Mouse (Mus musculus): ENCODE results near the gene Dync1i2.

- no peak for TF ChIP-seq POLR2A (IDR thresholded peaks at IDR 0.05; ENCODE audit: insufficient read length, low read depth)
- TF ChIP-seq MYOG (IDR thresholded peaks at IDR 0.05; ENCODE audit: control insufficient read depth in 1 of 3, insufficient read depth in 1 of 3, insufficient read length in 2 of 3, low read depth in 2 of 3): no peak
- TF ChIP-seq MYOD1 (IDR thresholded peaks at IDR 0.05; ENCODE audit: control insufficient read depth in 1 of 3, insufficient read length in 2 of 3, low read depth in 2 of 3): no peak
- TF ChIP-seq TCF12 (IDR thresholded peaks at IDR 0.05; ENCODE audit: insufficient read depth, poor library complexity, severe bottlenecking): no peak
- TF ChIP-seq SRF (IDR thresholded peaks at IDR 0.05; ENCODE audit: control insufficient read depth, insufficient read length, low read depth): no peak
- TF ChIP-seq E2F4 (IDR thresholded peaks at IDR 0.05; ENCODE audit: insufficient read depth): no peak
- TF ChIP-seq MAX (IDR thresholded peaks at IDR 0.05; ENCODE audit: low read depth): no peak
- no peak for TF ChIP-seq USF1 (IDR thresholded peaks at IDR 0.05; ENCODE audit: low read depth)
- TF ChIP-seq POLR2AphosphoS2 (IDR thresholded peaks at IDR 0.05; ENCODE audit: insufficient read length, low read depth): no peak
Observed at GRCm38 (mm10) chr2:71304821-71305220, 93.3 kb downstream of the Dync1i2 start.

Measured in myocyte (in vitro differentiated cells).